Mouse (Mus musculus): ENCODE data around the gene Hist1h2bj. TPM values are rescaled to one million over a fixed set of nuclear protein-coding genes. Genes with fewer than 3 reads are reported as not detected.
A peak's percentile ranks its signal among the peaks of the same experiment; 100 is the strongest.

Gene Hist1h2bj
- 57.9 and 61.1 TPM in 2 replicates for total RNA-seq (2021)
- long read RNA-seq, partial matches to known transcripts = 0 of 1 reads
- long read RNA-seq, other reads (novel, unspliced or antisense) = 1 of 1 reads

- DNase-seq = peak; percentile 65
These were observed at the start of gene Hist1h2bj, which contains the start of gene Hist1h2ag for GRCm38 (mm10) chr13:22042568-22043502. Hist1h2bj (plus strand) TSS chr13:22043214. Hist1h2ag (minus strand) TSS chr13:22042944.

- DNase-seq = no peak
These were observed 48.9 kb upstream of the Hist1h2bj start for GRCm38 (mm10) chr13:21993957-21994738.

GRCm38 (mm10) chr13:21994896-21995295 is 48.1 kb upstream of the Hist1h2bj start:
- no peak for DNase-seq

- DNase-seq = peak; percentile 9
These were observed 47.6 kb upstream of the Hist1h2bj start for GRCm38 (mm10) chr13:21995331-21995914.

- DNase-seq = no peak
These were observed 46.7 kb upstream of the Hist1h2bj start for GRCm38 (mm10) chr13:21996101-21996839.

- no peak for DNase-seq
These were observed 46.2 kb upstream of the Hist1h2bj start for GRCm38 (mm10) chr13:21996840-21997185.

GRCm38 (mm10) chr13:21997201-21997820 is 45.7 kb upstream of the Hist1h2bj start:
- DNase-seq = no peak

- DNase-seq = no peak
These were observed 45.2 kb upstream of the Hist1h2bj start for GRCm38 (mm10) chr13:21997821-21998220.

- no peak for DNase-seq
These were observed 44.6 kb upstream of the Hist1h2bj start for GRCm38 (mm10) chr13:21998412-21998811.

GRCm38 (mm10) chr13:21999147-21999546 is 43.9 kb upstream of the Hist1h2bj start:
- no peak for DNase-seq

- DNase-seq = no peak
These were observed 41.7 kb upstream of the Hist1h2bj start for GRCm38 (mm10) chr13:22001346-22001745.

- no peak for DNase-seq
These were observed 41.2 kb upstream of the Hist1h2bj start for GRCm38 (mm10) chr13:22001823-22002222.

- peak; percentile 42 for DNase-seq
These were observed 37.2 kb upstream of the Hist1h2bj start for GRCm38 (mm10) chr13:22005605-22006333.

GRCm38 (mm10) chr13:22006334-22007120 is 36.5 kb upstream of the Hist1h2bj start:
- peak; percentile 42 for DNase-seq

- DNase-seq = no peak
These were observed 35.9 kb upstream of the Hist1h2bj start for GRCm38 (mm10) chr13:22007121-22007510.

GRCm38 (mm10) chr13:22007872-22008271 is 35.1 kb upstream of the Hist1h2bj start:
- no peak for DNase-seq

GRCm38 (mm10) chr13:22008707-22009106 is 34.3 kb upstream of the Hist1h2bj start:
- DNase-seq = no peak

GRCm38 (mm10) chr13:22009642-22010041 is 33.4 kb upstream of the Hist1h2bj start, which contains the start of gene Prss16:
Prss16 (minus strand) TSS chr13:22009742.
- DNase-seq = no peak

GRCm38 (mm10) chr13:22013716-22014115 is 29.3 kb upstream of the Hist1h2bj start:
- DNase-seq = no peak

GRCm38 (mm10) chr13:22014411-22014845 is 28.6 kb upstream of the Hist1h2bj start:
- no peak for DNase-seq
